Mouse (Mus musculus) lung, postnatal 36 days (tissue): ENCODE measurements at regions not wholly inside any gene's neighbourhood (a gene's known extent, or its start where the extent isn't known, plus 50 kb on each side); places are given as distances from the start of the nearest gene placed in this dataset.

Source experiments
- DNase-seq: peaks from one replicate; pipeline ENCODE4 v3.0.0; 2022; ENCODE audit warnings: mixed read lengths

DNA sequence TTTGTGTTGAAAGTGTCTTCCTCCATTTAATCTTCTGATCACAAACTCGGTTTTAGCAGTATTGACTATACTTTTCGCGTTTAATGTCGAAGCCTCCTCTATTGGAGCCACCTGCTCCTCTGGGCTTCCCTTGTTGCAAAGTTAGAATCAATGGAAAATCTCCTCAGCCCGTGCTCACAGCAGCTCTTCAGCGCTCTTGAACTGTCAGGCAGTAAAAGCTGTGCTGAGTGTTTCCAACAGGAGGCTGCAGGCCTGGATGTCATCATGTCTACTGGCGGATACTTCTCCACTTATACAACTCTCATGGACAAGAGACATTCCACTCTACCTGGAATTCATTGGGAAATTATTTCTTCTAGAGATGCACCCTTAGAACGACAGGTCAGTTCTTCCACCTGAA, 380.4 kb upstream of the Crim1 start:
- DNase-seq: no peak

DNA sequence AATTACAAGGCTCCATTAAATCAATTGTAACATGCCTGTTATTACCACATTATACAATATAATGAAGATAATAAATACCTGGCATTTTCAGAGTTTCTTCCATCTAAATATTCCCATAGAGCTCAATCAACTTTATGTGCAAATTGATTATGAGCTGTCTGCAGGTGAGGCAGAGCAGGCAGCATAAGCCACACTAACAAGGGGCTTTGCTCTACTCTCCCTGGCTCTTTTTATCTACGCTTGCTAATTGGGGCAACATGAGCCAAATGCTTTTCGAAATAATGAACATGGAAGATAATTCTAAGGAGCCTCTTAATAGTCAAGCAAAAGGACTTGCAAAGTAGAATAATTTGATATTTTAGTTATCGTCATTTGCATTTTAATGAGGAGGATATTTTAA, 356.1 kb upstream of the Crim1 start:
- DNase-seq: no peak

DNA sequence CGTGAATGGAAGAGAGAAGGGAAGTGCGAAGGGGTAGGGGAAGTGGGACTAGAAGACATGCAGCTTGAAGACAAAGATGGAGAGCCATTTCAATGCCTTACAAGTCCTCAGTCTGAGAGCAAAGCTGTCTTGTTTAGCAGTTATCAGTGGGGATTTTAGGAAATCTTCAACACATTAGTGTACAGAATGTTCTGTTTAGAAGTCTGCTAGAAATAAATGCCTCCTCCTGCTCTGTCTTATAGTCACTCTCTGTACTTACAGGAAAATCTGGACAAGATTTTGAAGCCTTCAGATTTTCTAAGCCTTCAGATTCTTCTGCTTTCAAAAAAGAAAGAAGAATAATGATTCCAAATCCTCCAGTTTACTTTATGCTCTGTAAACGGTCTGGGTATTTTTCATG, 325.6 kb upstream of the Crim1 start:
- no peak for DNase-seq

DNA sequence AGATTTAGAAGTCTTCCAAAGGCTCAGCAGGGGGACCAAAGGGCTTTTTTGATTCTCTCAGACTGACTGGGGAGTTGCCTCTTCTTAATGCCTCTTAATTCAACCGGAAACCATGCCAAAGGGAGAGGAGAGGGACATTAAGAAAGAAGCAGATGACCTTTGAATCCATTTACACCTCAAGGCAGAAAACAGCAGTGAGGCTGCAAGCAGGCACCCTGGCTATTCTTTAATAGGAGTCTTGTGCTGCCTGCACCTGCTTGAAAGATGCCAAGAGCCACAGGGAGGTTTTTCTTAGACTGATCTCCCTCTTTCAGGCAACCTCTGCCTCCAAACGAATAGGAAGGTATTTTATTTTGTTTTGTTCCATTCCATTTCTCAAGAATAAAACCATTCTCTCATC, 323.0 kb upstream of the Crim1 start:
- no peak for DNase-seq

DNA sequence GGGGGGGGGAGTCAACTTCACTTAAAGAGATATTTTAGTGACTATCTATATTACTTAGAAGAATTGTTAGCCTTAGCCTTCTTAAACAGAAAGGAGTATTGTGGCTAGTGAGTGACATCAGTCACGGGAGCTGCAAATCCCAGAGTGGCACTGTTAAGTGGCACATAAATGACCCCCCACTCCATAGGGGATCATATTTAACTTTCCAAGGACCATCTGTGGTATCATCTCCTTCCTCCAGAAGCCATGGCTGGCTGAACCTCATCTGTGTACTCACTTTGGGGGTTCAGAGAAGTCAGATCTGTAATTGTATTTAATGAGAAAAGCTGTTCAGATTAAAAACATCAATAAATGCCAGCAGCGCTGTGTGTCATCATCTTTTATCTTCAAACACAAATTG, 314.9 kb upstream of the Crim1 start:
- DNase-seq: no peak

DNA sequence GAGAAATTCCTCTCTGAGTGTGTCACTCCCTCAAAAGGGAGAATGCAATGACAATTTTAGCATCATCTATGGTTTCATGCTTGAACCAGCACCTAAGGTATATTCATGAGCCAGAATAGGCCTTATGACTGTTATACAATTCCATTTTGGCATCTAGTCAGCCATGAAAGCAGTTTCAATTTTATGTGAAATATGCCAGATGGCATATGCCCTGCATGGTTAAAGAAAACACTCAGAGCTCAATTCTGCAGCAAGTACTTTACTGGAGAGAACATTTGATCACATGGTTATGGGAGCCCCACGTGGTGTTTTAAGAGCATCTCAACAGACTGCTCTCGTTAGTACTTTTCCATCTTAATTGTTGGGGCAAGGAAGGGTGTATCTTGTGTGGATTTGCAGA, 310.9 kb upstream of the Crim1 start:
- no peak for DNase-seq

DNA sequence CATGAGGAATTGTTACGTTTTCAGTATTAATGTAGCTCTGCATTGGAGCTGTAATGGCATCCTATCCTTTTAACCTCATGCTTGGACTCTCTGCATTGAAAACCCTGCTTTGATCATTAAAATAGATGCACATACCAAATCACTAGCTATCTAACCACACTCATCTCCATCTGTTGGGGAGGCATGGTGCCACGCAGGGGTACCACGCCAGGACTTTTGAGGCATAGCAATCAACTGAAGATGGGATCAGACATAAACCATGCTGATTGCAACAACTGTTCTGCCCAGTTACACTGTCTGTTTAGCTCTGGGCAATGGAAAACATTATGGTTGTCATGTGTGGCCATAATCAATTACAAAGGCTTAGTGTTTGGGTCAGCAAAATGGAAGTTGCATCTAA, 295.6 kb upstream of the Crim1 start:
- no peak for DNase-seq

DNA sequence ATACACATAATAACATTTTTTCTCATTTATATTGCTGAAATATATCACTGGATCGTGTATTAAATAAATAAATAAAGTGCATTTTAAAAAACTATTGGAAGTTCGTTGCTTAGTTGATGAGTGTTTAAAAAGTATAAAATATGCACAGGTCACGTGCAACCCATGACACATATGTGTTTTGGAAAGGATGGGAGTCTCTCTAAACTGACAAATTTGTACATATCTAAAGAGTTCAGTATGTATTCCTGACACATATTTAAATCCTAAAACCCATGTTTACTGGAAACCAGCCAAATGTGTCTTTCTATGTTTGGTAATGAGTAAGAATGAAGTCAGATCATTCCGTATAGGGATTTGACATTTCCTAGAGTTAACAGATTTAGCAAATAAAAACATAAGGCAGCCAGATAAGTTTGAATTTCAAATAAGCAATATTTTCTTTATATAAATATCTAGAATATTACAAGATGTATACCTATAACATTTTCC, 286.0 kb upstream of the Crim1 start:
- no peak for DNase-seq

DNA sequence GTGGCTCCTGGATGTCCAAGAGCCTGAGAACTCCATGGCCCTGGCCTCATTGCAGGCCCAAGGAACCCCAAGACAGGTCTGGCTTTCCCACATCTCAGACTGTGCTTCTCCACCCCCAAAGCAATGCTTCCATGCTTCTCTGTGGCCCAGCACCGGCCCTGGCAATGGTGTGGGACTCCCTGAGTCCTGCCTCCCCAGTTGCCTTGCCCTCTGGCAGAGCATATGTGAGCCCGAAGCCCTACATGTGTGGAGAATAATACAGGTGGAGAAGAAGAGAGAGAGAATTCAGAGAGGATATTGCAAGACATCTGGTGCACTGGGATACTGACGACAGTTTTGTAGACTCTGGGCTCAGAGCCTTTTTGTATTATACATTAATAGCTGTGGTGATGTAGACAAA, 269.8 kb upstream of the Crim1 start:
- DNase-seq: no peak

DNA sequence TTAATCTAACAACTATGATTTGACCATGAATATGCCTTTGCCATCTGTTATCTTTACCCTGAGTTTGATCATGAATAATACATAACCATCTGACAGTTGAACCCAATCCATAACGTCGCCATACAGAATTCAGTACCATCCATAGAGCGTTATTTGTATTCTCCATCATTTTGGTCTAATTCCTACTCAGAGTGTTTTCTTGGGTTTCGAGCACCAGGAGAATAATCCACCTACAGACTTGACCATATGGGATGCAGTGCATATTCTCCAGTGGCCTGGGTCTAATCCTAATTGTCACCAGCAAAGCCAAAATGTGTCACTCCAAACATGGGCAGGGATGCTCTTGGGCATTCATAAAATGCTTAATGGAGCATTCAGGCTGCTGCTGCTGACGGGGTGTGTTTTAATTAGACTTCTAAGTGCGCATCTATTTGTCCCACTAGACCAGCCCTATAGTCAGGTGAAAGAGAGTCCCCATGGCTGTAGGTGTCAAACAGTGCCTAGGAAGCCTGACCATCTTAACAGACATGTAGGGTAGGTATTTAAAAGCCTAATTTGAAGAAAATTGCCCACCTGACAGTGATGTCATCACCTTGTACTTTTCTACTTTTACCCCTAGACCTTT, 269.0 kb upstream of the Crim1 start:
- no peak for DNase-seq

DNA sequence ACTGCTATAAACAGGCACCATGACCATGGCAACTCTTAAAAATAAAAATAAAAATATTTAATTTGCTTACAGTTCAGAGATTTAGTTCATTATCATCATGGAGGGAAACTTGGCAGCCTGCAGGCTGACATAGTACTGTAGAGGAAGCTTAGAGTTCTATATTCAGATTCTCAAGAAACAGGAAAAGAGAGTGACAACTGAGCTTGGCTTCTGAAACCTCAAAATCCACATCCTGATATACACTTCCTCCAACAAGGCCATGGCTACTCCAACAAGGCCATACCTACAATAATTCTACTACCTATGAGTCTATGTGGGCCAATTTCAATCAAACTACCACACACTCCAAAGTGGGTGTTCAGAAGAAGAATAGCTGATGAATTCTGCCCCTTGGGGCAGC, 266.9 kb upstream of the Crim1 start:
- peak; percentile 16 for DNase-seq

DNA sequence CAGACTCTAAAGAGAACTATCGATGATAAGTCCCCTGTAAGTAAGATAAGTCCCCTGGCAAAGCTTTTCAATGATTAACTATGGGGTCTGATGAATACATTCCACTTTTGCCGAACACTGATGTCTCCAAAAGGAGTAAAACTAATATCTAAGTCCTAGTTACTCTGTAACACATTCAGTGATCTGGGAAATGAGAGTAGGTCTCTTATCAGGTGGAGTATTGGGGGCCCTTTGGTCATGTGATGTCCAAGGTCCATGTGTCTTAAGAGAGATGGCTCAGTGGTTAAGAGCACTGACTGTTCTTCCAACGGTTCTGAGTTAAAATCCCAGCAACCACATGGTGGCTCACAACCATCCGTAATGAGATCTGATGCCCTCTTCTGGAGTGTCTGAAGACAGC, 242.0 kb upstream of the Crim1 start:
- DNase-seq: no peak

DNA sequence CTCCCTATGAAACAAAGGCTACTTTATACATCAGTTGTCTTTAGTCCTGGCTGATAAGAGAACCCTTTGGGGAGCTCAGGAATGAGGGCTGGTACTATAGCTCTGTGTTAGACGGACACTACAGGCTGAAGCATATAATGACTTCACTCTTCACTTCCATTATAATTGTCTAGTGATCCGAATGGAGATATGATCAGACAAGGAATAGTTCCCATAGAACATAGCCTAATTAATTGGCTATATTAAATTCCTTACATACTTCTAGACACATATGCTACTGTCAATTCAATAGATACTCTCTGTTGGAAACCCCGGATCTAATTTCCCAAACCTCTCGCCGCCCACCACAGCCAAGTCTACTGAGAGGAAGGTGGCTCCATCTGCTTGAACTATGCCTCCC, 238.8 kb upstream of the Crim1 start:
- no peak for DNase-seq

DNA sequence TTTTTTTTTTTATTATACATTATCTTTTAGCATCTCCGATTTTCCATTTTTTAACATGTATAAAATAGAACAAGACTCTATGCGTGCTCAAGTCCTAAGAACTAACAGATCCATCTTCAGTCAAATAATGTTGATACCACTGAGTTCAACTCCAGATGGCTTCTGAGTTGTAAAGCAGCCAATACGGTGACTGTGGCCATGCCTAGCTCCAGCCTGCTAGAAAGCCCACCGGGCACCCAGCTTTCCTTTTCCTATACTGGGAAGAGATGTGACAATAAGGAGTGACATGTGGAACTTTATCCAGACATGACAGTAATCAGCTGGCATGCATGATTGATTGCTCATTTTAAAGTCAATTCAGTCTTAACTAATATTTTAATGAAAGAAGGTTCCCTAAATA, 236.7 kb upstream of the Crim1 start:
- no peak for DNase-seq

DNA sequence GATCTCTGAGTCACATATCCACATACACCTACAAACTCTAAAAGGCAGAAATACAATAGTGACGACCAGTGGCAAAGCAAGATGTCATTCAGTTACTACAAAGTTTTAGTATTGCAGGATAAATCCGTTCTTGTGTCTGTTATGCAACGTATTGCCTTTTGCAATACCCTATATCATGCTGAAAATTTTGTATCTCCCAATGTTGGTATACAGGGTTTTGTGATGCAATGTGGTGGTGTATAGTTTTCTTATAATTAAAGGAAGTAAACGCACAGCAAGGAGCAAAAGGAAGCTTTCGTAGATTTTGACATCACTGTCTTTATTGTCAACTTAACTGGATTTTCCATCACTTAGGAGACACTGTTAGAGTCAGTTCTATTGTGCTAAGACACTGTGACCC, 231.5 kb upstream of the Crim1 start:
- DNase-seq: peak; percentile 6

DNA sequence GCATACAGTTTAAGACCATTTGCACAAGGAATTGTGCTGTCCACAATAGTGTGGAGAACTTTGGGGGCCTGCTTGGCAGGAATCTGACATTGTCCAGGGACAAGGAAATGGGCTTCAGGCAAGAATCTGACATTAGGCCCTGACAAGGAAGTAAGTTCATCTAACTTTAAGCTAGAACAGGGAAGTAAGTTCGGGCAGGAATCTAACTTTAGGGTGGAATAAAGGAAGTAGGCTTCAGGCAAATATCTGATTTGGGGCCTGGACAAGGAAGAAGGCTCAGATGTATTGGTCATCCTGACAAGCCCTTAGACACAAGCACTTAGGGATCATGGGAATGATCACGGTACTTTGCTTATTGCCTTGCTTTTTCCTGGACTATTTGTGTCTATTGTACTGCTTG, 230.9 kb upstream of the Crim1 start:
- DNase-seq: no peak
